ENCODE assay signal across 8 mouse cellular contexts in the genomic region with DNA sequence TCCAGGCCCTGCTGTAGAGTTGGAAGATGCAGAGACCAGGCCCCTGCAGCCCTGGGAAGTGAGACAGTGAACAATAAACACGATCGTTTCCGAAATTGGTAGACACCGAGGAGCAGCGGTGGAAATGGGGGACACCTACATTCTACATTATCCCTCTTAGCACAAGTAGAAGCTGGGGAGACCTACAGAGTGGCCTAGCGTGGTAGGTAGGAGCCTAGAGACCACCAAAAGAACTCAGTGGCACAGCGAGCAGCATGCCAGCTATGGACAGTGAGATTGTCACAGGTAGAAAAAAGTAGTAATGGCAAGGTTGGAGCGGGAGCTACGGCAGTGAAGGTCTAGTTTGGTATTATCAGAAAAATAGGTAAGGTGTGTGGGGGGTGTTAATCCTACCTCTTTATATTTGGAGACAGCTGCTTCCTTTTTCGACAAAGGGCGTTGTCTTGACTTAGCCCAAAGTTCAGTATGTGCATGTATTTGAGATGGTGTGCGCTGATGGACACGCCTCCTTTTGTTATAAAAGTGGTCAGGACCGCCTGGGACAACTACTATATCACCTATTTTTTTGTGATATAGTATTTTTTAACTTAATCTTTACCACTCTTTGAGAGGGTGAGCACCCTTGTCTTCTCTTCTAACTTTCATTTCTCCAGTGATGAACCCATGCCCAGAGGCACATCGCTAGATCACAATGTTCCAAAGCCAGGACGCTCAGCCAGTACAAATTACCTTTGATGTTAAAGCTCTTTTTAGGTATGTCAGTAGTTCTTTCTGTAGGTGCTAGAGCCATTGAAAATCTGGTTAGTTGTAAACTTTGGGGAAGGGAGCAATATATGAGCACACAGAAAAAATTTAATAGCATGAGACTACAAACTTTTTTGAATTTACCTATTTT. TPM values are rescaled to one million over a fixed set of nuclear protein-coding genes. Genes with fewer than 3 reads are reported as not detected.
DNase-seq lines count a peak whose midpoint lies in the region; ATAC-seq and TF ChIP-seq lines count a peak whose summit lies in the region.

No protein-coding gene starts in this region.

- DNase-seq in layer of hippocampus, adult 2 months (ENCODE audit: low spot score in 2 of 2): no peak
- DNase-seq in layer of hippocampus, adult 9-11 months: no peak
- DNase-seq in hindbrain, embryonic 14.5 days (ENCODE audit: low spot score): no peak
- DNase-seq in ovary, adult 18-20 months (ENCODE audit: low spot score): no peak
- no peak for DNase-seq in right cerebral cortex, postnatal 10 days (ENCODE audit: low spot score in 2 of 2)
- DNase-seq in thymus, postnatal 36 days: no peak

- 0 out of 2 replicates have a peak, but pooled peaks cover 1% of the 10 kb centered on the region for H3K36me3 ChIP-seq in hindbrain, embryonic 14.5 days (replicated peaks; ENCODE audit: control insufficient read depth, insufficient read depth)
- H3K36me3 ChIP-seq in midbrain, embryonic 13.5 days: peaks cover under 1% of the 10 kb centered on the region; the same call in 1 of the 2 replicates

- peak overlapping the region; percentile 67 for H3K9ac ChIP-seq in hindbrain, embryonic 14.5 days
- peak overlapping the region; percentile 58 for H3K9ac ChIP-seq in midbrain, embryonic 13.5 days (replicated peaks)

- no peak for ATAC-seq in hindbrain, embryonic 14.5 days (ENCODE audit: low FRiP score)
- ATAC-seq in midbrain, embryonic 13.5 days: no peak

- TF ChIP-seq CTCF in layer of hippocampus, adult 2 months (conservative IDR thresholded peaks at IDR 0.05): no peak
- no peak for TF ChIP-seq CTCF in bone marrow macrophage, adult 2 months (IDR thresholded peaks at IDR 0.05; ENCODE audit: low read depth, low read length)

- H3K4me1 ChIP-seq in bone marrow macrophage, adult 2 months (ENCODE audit: control insufficient read depth, insufficient read depth, low read length): peaks cover 15% of the 10 kb centered on the region
- H3K4me1 ChIP-seq in hindbrain, embryonic 14.5 days (replicated peaks; ENCODE audit: control insufficient read depth, insufficient read depth, low read length): peaks cover 30% of the 10 kb centered on the region
- H3K4me1 ChIP-seq in midbrain, embryonic 13.5 days (replicated peaks): peaks cover 41% of the 10 kb centered on the region

- peak overlapping the region; percentile 89 for H3K27ac ChIP-seq in layer of hippocampus, adult 2 months
- peak overlapping the region; percentile 67 for H3K27ac ChIP-seq in bone marrow macrophage, adult 2 months (ENCODE audit: insufficient read depth, low read depth, low read length)
- H3K27ac ChIP-seq in hindbrain, embryonic 14.5 days: peak overlapping the region; percentile 91
- H3K27ac ChIP-seq in midbrain, embryonic 13.5 days: peak overlapping the region; percentile 85

- 74% methylated on average over 16 of the region's 16 CpGs for WGBS in hindbrain, embryonic 14.5 days
- 71% methylated on average over 16 of the region's 16 CpGs for WGBS in midbrain, embryonic 13.5 days

- peak overlapping the region; percentile 88 for H3K4me2 ChIP-seq in hindbrain, embryonic 14.5 days (replicated peaks)
- peak overlapping the region; percentile 84 for H3K4me2 ChIP-seq in midbrain, embryonic 13.5 days (replicated peaks)

- no peaks in the 10 kb centered on the region for H3K9me3 ChIP-seq in hindbrain, embryonic 14.5 days (ENCODE audit: control insufficient read depth, low read length)
- H3K9me3 ChIP-seq in midbrain, embryonic 13.5 days: no peaks in the 10 kb centered on the region; the same call in 1 of the 2 replicates

- no peaks in the 10 kb centered on the region for H3K27me3 ChIP-seq in hindbrain, embryonic 14.5 days (ENCODE audit: control insufficient read depth, insufficient read depth, low read length)
- H3K27me3 ChIP-seq in midbrain, embryonic 13.5 days: no peaks in the 10 kb centered on the region

- H3K4me3 ChIP-seq in layer of hippocampus, adult 2 months: peak overlapping the region; percentile 59
- peak overlapping the region; percentile 60 for H3K4me3 ChIP-seq in bone marrow macrophage, adult 2 months (ENCODE audit: insufficient read depth, low read length)
- H3K4me3 ChIP-seq in hindbrain, embryonic 14.5 days (replicated peaks; ENCODE audit: low read length): peak overlapping the region; percentile 44
- peak overlapping the region; percentile 92 for H3K4me3 ChIP-seq in midbrain, embryonic 13.5 days (replicated peaks)

- no peak for TF ChIP-seq POLR2A in bone marrow macrophage, adult 2 months (IDR thresholded peaks at IDR 0.05; ENCODE audit: borderline replicate concordance, low read depth, low read length)

RNA-seq across cellular contexts. Expression of a gene that starts 1.2 kb away (rescaled TPM):
- 100 to 1,000 TPM; 107 TPM for total RNA-seq in layer of hippocampus, adult 2 months (2021)
- 116 and 120 TPM in 2 replicates for polyA plus RNA-seq in bone marrow macrophage, adult 2 months (2012; ENCODE audit: insufficient read depth, insufficient read length, missing spikeins)
- 124 and 130 TPM in 2 replicates for polyA plus RNA-seq in hindbrain, embryonic 14.5 days (2014; fragmentation: Nextera tagmentation; extraction: Ambion mirVana)
- 105 and 111 TPM in 2 replicates for polyA plus RNA-seq in midbrain, embryonic 13.5 days (2015; fragmentation: Nextera tagmentation; extraction: Ambion mirVana)
